Mouse (Mus musculus) forebrain, embryonic 10.5 days (tissue): ENCODE results near the gene Relb. TPM values are rescaled to one million over a fixed set of nuclear protein-coding genes. Genes with fewer than 3 reads are reported as not detected.

ENCODE experiments used
- DNase-seq: peaks from one replicate; pipeline ENCODE4 v3.0.0-alpha.2; 2017; ENCODE audit warnings: low spot score; ENCODE audit errors: extremely low spot score
- H3K27ac ChIP-seq: fragments of 300-500 bp; sonication (generic); 2 replicates; pipeline ENCODE4 v1.5.1; 2016; ENCODE audit warnings: mild to moderate bottlenecking
- H3K27me3 ChIP-seq: fragments of 300-500 bp; sonication (generic); 2 replicates; pipeline ENCODE4 v1.6.1; 2016; ENCODE audit warnings: mild to moderate bottlenecking; ENCODE audit not compliant: poor library complexity, severe bottlenecking
- H3K36me3 ChIP-seq: fragments of 300-500 bp; sonication (generic); replicated peaks from 2 replicates; pipeline ENCODE4 v1.6.1; 2016; ENCODE audit warnings: mild to moderate bottlenecking, moderate library complexity
- H3K4me1 ChIP-seq: fragments of 300-500 bp; sonication (generic); 2 replicates; pipeline ENCODE4 v1.6.1; 2016
- H3K4me3 ChIP-seq: fragments of 300-500 bp; sonication (generic); 2 replicates; pipeline ENCODE4 v1.5.1; 2016; ENCODE audit warnings: mild to moderate bottlenecking, moderate library complexity
- H3K9me3 ChIP-seq: fragments of 300-500 bp; sonication (generic); 2 replicates; pipeline ENCODE4 v1.6.1; 2016; ENCODE audit warnings: mild to moderate bottlenecking, moderate library complexity
- WGBS: fragments of 180-500 bp; shearing (Covaris S2); methylation state at CpG from one replicate; pipeline ENCODE4 v1.1.7; 2016; 5-methylcytosine and 5-hydroxymethylcytosine counted together
- polyA plus RNA-seq: library from polyadenylated mRNA; unstranded; fragments of >200 nt; fragmentation: Nextera tagmentation; extraction: Ambion mirVana; gene quantifications from 2 replicates; pipeline ENCODE4 v1.2.1, GENCODE M21; 2016

Gene Relb
- polyA plus RNA-seq, 1 experiment from 2014 or later = 3.0 TPM

DNA sequence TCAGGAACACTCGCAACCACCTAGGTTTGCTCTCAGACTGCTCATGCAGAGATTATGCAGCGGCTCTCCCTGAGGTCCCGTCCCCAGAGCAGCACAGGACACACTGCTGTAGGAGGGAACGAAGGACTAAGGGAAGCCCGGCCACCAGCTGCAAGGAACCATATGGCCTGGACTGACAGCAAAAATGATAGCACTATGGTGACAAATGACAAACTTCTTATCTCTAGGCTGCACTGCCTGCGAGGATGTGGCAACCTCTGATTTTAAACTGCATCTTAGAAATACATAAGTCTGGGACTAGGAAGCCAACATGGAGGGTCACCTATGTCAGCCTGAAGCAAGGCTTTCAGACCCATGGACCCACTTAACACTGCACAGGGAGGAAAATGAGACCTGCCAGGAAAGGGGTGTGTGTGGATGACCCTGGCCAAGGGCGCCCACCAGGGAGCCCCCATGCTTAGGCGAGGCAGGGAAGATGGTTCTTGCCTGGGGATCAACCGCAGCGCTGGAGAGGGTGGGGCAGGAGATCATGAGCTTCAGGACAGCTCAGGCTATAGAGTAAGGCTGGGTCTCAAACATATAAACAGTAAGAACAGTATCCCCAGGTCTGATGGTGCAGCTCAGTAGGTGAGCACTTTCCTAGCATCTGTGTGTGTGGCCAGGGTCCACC is 36.0 kb downstream of the Relb start:
- no peaks in the 10 kb centered on the region for H3K9me3 ChIP-seq

DNA sequence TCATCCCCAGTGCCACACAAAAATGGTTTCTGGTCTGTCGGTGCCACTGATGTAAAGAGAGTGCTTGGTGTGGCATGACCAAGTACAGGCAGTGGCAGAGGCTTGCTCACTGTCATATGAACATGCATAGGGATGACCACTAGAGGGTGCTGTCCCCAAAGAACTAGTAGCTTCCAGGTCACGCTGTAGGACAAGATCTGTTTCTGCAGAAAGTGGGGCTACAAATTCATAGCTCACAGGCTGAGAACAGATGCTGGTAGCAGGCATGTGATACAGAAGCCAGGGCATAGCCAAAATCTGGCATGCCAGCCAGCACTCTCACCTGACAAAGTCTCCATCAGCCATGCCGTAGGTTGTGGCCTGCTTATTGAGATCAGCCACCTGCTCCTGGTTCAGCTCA is 39.3 kb downstream of the Relb start:
- WGBS = 75% methylated on average over 3 of the region's 3 CpGs
- Histone ChIP-seq H3K36me3 (peaks cover 100% of the 10 kb centered on the region), H3K4me1 (no peaks in the 10 kb centered on the region), H3K27me3 (no peaks in the 10 kb centered on the region), H3K9me3 (no peaks in the 10 kb centered on the region), H3K4me3 (no peak overlapping the region; the same call in 1 of the 2 replicates), H3K27ac (no peak overlapping the region)
- peak; percentile 60 for DNase-seq

More for the DNA sequence above, 36.0 kb downstream of the Relb start:
- no peaks in the 10 kb centered on the region for H3K4me1 ChIP-seq
- peaks cover 95% of the 10 kb centered on the region for H3K36me3 ChIP-seq
- H3K27me3 ChIP-seq = no peaks in the 10 kb centered on the region
- no peak overlapping the region for H3K27ac ChIP-seq
- H3K4me3 ChIP-seq = no peak overlapping the region
- WGBS = 90% methylated on average over 10 of the region's 10 CpGs
- no peak for DNase-seq

DNA sequence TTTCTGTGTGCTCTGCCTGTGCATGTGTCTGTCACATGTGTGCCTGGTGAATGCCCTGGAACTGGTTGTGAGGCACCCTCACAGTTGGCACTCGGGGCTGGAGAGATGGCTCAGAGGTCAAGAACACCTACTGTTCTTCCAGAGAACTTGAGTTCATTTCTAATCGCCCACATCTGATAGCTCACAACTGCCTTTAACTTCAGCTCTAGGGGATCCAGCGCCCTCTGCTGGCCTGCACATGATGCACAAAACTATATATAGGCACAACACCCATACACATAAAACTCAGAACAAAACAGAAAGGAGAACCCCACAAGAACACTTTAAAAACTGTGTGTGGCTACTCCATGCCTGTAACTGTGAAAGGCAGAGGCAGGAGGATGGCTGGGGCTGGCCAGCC is 40.0 kb downstream of the Relb start:
- Histone ChIP-seq H3K4me1 (no peaks in the 10 kb centered on the region), H3K4me3 (no peak overlapping the region), H3K27me3 (no peaks in the 10 kb centered on the region), H3K36me3 (peaks cover 100% of the 10 kb centered on the region), H3K9me3 (no peaks in the 10 kb centered on the region), H3K27ac (no peak overlapping the region)
- WGBS = 60% methylated on average over 3 of the region's 3 CpGs
- DNase-seq = peak; percentile 38

DNA sequence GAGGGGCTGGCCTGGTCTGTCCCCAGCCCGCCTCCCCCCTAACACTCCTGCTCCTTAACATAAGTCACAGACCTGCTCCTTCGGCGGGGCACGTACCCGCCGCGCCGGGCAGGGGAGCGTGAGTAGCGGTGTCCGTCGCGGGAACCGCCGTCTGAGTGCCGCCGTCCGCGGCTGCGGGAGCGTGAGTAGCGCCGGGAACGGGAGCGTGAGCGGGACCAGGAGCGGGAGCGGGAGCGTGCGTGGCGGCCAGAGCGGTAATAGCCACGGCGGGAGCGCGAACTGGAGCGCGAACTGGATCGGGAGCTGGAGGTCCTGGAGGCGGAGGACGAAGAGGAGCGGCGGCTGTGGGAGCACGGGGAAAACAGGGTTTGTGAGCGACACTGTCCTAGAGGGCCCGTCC is 43.0 kb downstream of the Relb start:
- no peaks in the 10 kb centered on the region for H3K9me3 ChIP-seq
- H3K27ac ChIP-seq = no peak overlapping the region
- DNase-seq = no peak
- 78% methylated on average over 46 of the region's 46 CpGs for WGBS
- H3K27me3 ChIP-seq = no peaks in the 10 kb centered on the region
- no peak overlapping the region for H3K4me3 ChIP-seq
- no peaks in the 10 kb centered on the region for H3K4me1 ChIP-seq
- peaks cover 100% of the 10 kb centered on the region for H3K36me3 ChIP-seq

DNA sequence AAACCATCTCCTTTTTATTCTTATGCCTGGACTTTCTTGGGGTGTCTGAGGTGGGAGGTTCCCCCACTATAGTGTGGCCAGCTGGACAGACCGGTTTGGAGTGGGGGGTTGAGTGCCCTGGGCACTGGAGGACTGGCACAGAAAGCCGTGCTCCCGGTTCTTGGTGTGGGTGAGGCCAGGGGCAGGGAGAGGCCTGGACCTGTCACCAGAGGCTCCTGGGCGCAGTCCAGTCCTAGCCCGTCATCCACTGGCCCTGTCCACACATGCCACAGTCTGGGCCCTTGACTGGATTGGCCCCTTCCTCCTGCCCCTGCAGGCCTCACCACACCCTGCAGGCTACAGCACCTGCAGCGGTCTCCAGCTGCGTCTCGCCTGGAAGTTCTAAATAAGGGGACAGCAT is 48.6 kb downstream of the Relb start:
- no peak for DNase-seq
- H3K27ac ChIP-seq = no peak overlapping the region
- H3K4me3 ChIP-seq = no peak overlapping the region
- no peaks in the 10 kb centered on the region for H3K9me3 ChIP-seq
- peaks cover 59% of the 10 kb centered on the region for H3K36me3 ChIP-seq
- 90% methylated on average over 8 of the region's 8 CpGs for WGBS
- H3K27me3 ChIP-seq = peaks cover 48% of the 10 kb centered on the region
- peaks cover 17% of the 10 kb centered on the region for H3K4me1 ChIP-seq

DNA sequence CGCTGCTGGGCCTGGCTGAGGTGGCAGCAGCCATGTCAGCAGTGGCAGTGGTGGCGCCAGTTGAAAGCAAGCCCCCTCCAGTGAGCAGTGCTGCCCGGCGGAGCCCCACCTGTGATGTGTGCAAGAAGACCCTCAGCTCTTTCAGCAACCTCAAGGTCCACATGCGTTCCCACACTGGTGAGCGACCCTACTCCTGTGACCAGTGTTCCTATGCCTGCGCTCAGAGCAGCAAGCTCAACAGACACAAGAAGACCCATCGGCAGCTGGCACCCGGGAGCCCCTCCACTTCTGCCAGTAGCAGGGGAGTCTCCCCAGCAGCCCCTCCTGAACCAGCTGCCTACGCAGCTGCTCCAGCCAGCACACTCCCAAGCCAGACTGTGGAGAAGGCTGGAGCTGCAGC is 49.5 kb downstream of the Relb start:
- Histone ChIP-seq H3K9me3 (no peaks in the 10 kb centered on the region), H3K4me1 (peaks cover 17% of the 10 kb centered on the region), H3K36me3 (peaks cover 50% of the 10 kb centered on the region), H3K27ac (no peak overlapping the region), H3K4me3 (no peak overlapping the region), H3K27me3 (peaks cover 57% of the 10 kb centered on the region)
- WGBS = 86% methylated on average over 10 of the region's 10 CpGs
- no peak for DNase-seq

DNA sequence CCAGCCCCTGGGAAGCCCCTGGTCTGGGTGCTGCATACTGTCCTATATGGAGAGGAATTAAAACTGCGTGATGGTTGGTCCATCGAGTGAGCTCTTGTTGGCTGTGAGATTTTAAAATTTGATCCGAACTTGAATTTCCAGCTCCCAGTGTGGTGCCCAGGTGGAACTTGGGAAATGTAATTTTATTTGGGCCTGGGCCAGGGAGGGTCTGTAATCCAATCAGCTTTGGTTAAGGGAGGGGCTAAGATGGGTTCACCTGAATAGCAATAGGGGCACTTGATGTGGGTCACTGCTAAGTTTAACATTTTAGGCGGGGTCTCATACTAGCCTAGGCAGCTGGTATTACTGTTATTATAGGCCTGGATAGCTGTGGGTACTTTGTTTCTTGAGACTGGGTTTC is 50.8 kb downstream of the Relb start:
- Histone ChIP-seq H3K27ac (no peak overlapping the region), H3K36me3 (peaks cover 37% of the 10 kb centered on the region), H3K27me3 (peaks cover 64% of the 10 kb centered on the region), H3K4me3 (no peak overlapping the region; the same call in 1 of the 2 replicates), H3K9me3 (no peaks in the 10 kb centered on the region), H3K4me1 (peaks cover 22% of the 10 kb centered on the region)
- 58% methylated on average over 4 of the region's 4 CpGs for WGBS
- DNase-seq = no peak

DNA sequence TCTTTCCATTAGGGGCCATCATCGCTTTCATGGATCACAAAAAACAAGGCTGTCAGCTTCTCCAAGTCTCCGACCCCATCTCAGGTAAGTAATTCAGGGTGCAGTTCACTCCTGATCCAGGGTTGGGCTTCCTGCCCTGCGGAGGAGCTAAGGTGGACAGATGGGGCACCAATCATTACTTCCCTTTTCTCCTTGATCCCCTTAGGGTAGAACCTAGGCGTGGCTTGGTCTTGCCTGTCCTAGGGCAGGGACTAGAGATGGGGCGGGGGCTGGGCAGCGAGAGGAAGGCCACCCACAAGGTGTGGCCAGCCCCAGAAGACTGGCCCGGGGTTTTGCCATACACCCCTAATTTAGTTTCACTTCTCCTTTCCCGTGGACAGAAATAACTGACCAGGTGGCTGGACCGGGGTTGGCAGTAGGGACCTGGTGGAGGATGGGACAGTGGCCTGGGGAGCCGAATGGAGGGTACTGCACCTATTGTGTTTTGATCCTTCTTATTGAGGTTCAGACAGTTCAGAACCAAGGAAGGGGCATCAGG is 51.3 kb downstream of the Relb start:
- Histone ChIP-seq H3K4me1 (peaks cover 25% of the 10 kb centered on the region), H3K9me3 (no peaks in the 10 kb centered on the region), H3K27ac (no peak overlapping the region), H3K36me3 (peaks cover 32% of the 10 kb centered on the region), H3K4me3 (peak overlapping the region; percentile 50), H3K27me3 (peaks cover 64% of the 10 kb centered on the region)
- 25% methylated on average over 10 of the region's 10 CpGs for WGBS
- DNase-seq = no peak

DNA sequence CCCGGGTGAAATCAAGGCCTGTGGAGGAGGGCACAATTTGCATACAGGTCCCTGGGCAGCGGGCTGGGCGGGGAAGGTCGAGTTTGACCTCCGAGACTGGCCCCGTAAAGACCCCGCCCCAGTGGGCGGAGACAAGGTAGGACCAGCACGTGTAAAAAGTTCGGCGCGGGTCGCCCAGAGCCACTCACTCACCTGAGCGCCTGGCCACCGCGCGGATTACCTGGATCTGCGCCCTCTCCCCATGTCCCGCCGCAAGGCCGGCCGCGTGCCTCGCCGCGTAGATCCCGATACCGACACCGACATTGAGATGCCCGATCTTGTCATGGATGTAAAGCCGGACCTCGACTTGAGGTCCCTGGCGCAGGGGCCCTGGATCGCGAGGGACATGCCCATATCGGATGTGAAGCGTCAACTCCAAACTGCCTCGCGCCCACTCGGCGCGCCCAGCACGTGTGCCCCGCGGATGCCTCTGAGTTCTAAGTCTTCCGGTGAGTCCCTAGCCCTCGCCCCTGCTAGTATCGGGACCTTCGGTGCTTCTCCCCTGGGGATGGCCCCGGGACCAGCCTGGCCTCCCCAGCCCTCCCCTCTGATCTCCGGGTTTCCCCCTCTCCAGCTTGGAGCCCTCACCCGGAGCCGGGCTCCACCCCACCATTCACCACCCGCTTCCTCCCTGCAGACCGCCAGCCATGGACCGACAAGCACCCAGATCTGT is 51.9 kb downstream of the Relb start, which contains the start of the genes Zfp296 and Gemin7:
Gene Zfp296 (plus strand): TSS at position 147 of the 712 bp plus-strand sequence.
Gene Gemin7 (minus strand): TSS at position 455 of the 712 bp plus-strand sequence.
- DNase-seq = peak; percentile 37
- H3K27me3 ChIP-seq = peaks cover 64% of the 10 kb centered on the region
- H3K4me3 ChIP-seq = peak within 1 kb of the TSS; percentile 50
- peaks cover 30% of the 10 kb centered on the region for H3K4me1 ChIP-seq
- WGBS = under 1% methylated on average over 55 of the region's 56 CpGs
- H3K36me3 ChIP-seq = peaks cover 26% of the 10 kb centered on the region
- H3K9me3 ChIP-seq = no peaks in the 10 kb centered on the region
- no peak within 1 kb of the TSS for H3K27ac ChIP-seq

DNA sequence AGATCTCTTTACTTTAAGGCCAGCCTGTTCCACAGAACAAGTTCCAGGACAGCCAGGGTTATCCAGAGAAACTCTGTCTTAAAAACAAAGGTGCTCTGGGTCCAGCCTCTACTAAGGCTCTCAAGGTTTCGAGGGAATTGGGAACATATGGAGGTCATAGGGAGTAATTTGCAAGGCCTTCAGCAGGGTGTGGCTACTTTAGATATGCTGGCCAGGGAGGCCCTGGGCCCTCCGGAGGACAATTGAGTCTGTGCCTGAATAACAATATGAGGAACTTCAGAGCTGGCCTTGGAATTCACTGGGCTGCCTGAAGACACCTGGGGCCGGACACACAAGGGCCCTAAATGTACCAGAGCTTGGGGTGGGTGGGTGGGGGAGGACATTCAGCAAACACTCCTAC is 53.7 kb downstream of the Relb start:
- Histone ChIP-seq H3K4me3 (no peak overlapping the region), H3K4me1 (peaks cover 41% of the 10 kb centered on the region), H3K27ac (no peak overlapping the region), H3K9me3 (no peaks in the 10 kb centered on the region), H3K27me3 (peaks cover 64% of the 10 kb centered on the region), H3K36me3 (peaks cover 16% of the 10 kb centered on the region)
- WGBS = 74% methylated on average over 3 of the region's 3 CpGs
- no peak for DNase-seq

DNA sequence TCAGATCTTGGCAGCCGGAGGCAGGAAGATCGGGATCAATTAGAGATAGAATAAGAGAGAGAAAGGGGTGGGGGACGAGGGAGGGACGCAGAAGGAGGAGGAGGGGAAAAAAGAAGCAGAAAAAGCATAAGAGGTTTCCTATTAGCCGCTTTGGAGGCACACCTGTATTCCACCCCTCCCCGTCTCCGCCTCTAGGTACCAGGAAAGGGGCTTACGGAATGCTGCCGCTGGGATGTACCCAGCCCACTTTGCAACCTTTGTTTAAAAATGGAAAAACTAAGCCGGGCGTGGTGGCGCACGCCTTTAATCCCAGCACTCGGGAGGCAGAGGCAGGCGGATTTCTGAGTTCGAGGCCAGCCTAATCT is 55.5 kb downstream of the Relb start:
- no peak for DNase-seq
- Histone ChIP-seq H3K27me3 (peaks cover 46% of the 10 kb centered on the region), H3K4me3 (peak overlapping the region; percentile 82), H3K27ac (peak overlapping the region; percentile 93), H3K4me1 (peaks cover 41% of the 10 kb centered on the region), H3K36me3 (peaks cover 26% of the 10 kb centered on the region), H3K9me3 (no peaks in the 10 kb centered on the region)
- 26% methylated on average over 16 of the region's 16 CpGs for WGBS

DNA sequence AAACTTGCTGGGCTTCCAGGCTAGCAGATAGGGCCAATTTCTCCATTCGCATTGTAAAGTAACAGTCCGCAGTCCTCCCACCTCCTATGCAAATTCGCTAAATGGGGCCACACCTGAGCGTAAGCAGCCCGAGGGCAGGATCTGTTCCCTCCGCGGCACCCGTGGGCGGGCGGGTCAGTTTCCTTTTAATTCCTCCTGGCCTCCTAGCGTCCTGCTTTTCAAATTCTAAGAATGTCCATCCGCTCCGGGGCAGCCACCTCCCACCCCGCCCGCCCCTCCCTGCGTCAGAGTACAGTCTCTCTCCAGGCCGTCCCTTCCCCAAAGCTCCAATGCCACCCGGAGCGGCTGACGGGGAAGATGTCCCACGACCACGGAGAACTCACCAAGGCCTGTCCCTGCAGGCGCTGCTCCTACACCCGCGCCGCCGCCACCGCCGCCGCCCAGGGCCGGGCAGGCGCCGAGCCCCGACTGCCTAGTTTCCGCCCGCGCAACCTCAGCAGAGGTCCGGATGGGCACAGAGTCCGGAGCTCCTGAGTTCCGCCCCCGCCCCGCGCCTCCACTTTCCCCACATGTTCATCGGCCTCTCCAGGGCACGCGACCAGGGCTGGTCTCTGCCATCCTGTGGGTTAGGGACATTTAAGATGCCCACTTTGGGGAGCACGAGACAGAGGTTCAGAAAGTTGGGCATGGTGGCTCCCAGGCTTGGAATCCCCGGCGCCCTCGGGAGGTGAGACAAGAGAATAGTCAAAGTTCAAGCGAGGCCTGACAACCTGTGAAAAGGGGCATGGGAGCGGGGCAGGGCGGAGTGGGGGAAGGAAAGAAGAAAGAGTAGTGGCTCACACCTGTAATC is 56.1 kb downstream of the Relb start:
- peak; percentile 84 for DNase-seq
- H3K4me1 ChIP-seq = peaks cover 40% of the 10 kb centered on the region
- H3K9me3 ChIP-seq = no peaks in the 10 kb centered on the region
- peaks cover 40% of the 10 kb centered on the region for H3K27me3 ChIP-seq
- under 1% methylated on average over 53 of the region's 53 CpGs for WGBS
- H3K36me3 ChIP-seq = peaks cover 31% of the 10 kb centered on the region
- peak overlapping the region; percentile 93 for H3K27ac ChIP-seq
- peak overlapping the region; percentile 82 for H3K4me3 ChIP-seq
